Mouse (Mus musculus) small intestine, adult 2 months (tissue): ENCODE measurements around the gene Cacng8. TPM values are rescaled to one million over a fixed set of nuclear protein-coding genes. Genes with fewer than 3 reads are reported as not detected.
"Not testable (repeated sequence)": the region's sequence is repeated elsewhere in the genome, so short reads cannot be mapped to it uniquely, and the experiment has no call there.

ENCODE experiments used
- H3K27ac ChIP-seq: fragments of 200-500 bp; 2 replicates; pipeline ENCODE4 v1.5.1; 2012; ENCODE audit warnings: low read depth, low read length, control low read depth, inconsistent platforms; ENCODE audit not compliant: insufficient read depth
- H3K27me3 ChIP-seq: fragments of 200-500 bp; 2 replicates; pipeline ENCODE4 v1.6.1; 2012; ENCODE audit warnings: mild to moderate bottlenecking, moderate library complexity, low read length, inconsistent platforms; ENCODE audit not compliant: control insufficient read depth, insufficient read depth
- H3K36me3 ChIP-seq: fragments of 200-500 bp; 2 replicates; pipeline ENCODE4 v1.6.1; 2012; ENCODE audit warnings: mild to moderate bottlenecking, low read length, control low read depth, inconsistent platforms; ENCODE audit not compliant: control insufficient read depth, insufficient read depth
- H3K4me1 ChIP-seq: fragments of 200-500 bp; 2 replicates; pipeline ENCODE4 v1.6.1; 2012; ENCODE audit warnings: low read length, inconsistent platforms, mixed read lengths; ENCODE audit not compliant: control insufficient read depth, insufficient read depth, insufficient read length
- H3K4me3 ChIP-seq: fragments of 200-500 bp; 2 replicates; pipeline ENCODE4 v1.5.1; 2012; ENCODE audit warnings: low read depth, mild to moderate bottlenecking, control low read depth, inconsistent platforms, low read length, moderate library complexity
- CTCF ChIP-seq: fragments of 200-500 bp; IDR thresholded peaks from 2 replicates; pipeline ENCODE4 v1.5.1; 2012; ENCODE audit warnings: low read depth, mild to moderate bottlenecking, control low read depth, inconsistent platforms, low read length, moderate library complexity, mixed read lengths; ENCODE audit not compliant: insufficient replicate concordance, insufficient read length; ENCODE audit errors: extremely low read depth
- POLR2A ChIP-seq: fragments of 200-500 bp; IDR thresholded peaks from 2 replicates; pipeline ENCODE4 v1.6.1; 2012; ENCODE audit warnings: low read depth, mild to moderate bottlenecking, control low read depth, inconsistent platforms, low read length, moderate library complexity
- WGBS: fragments of 180-500 bp; shearing (Covaris S2); methylation state at CpG from one replicate; pipeline ENCODE4 v1.1.7; 2018; 5-methylcytosine and 5-hydroxymethylcytosine counted together
- polyA plus RNA-seq: library from polyadenylated mRNA; depleted of rRNA; stranded (reverse); fragments of >200 nt; gene quantifications from 2 replicates; pipeline ENCODE4 v1.2.3, GENCODE M21; 2012

Cacng8 gene
- polyA plus RNA-seq, 1 experiment = 0.77 TPM

DNA sequence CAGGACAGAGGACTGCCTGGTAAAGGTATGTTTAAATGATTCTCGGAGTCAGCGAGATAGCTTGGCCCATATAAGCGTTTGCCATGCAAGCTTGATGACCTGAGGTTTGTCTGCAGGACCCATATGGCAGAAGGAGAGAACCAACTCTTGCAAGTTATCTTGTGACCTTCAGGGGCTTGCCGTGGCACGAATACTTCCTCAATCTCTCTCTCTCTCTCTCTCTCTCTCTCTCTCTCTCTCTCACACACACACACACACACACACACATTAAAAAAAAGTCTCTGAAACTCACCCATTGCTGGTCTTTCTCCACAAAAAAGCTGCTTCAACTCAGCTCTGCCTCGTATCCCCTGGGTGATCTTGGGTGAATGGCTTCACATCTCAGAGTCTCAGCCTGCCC, 1.6 kb upstream of the Cacng8 start:
- no peak overlapping the region for H3K4me3 ChIP-seq
- TF ChIP-seq CTCF (no peak), POLR2A (no peak)
- H3K27ac ChIP-seq = no peak overlapping the region
- no peaks in the 10 kb centered on the region for H3K4me1 ChIP-seq
- H3K36me3 ChIP-seq = no peaks in the 10 kb centered on the region
- WGBS = 44% methylated on average over 6 of the region's 6 CpGs
- H3K27me3 ChIP-seq = peaks cover 5% of the 10 kb centered on the region; the same call in 1 of the 2 replicates

DNA sequence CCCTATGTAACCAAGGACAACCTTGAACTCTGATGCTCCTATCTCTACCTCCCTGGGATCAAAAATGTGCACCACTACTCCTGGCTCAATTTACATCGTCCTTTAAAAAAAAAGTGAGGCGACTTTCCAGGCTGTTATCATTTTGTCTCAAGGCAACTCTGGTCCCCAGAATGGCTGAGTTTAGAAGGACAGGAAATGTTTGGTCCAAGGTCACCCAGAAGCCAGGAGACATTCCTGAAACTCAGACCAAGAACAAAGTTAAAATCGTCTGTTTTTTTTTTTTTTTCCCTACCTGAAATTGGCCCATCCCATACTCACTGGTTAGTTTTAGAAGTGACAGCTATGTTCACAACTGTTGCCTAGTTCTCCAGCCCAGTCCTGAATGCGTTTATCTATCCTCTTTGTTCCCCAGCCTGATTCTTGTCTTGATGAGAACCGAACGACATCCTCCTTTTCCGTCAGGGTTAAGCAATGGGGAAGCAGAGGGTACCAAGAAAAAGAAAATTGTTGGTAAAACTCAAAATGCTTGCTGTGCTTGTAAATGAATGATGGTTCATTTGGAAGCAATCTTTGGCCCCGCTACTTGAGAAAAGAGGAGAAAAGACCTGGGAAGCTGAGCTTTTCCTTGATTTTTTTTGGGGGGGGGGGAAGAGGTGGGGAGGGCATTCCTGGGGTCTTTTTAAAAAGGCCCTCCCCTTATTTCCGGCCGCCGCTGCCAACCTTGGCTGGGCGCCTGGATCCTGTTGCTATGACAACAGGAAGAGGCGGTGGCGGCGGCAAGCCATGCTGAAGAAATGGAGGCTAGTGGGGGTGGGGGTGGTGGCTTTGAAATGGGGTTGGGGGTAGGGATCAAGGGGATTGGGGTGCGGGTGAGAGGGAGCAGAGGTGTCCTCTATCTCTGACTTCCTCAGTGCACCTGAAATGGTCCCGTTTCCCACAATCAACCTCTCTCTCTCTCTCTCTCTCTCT, 755 bp upstream of the Cacng8 start:
- no peak overlapping the region for H3K27ac ChIP-seq
- peaks cover 5% of the 10 kb centered on the region; the same call in 1 of the 2 replicates for H3K27me3 ChIP-seq
- 4% methylated on average over 15 of the region's 17 CpGs for WGBS
- no peaks in the 10 kb centered on the region for H3K36me3 ChIP-seq
- no peak overlapping the region for H3K4me3 ChIP-seq
- H3K4me1 ChIP-seq = no peaks in the 10 kb centered on the region
- TF ChIP-seq POLR2A = no peak
- no peak for TF ChIP-seq CTCF

DNA sequence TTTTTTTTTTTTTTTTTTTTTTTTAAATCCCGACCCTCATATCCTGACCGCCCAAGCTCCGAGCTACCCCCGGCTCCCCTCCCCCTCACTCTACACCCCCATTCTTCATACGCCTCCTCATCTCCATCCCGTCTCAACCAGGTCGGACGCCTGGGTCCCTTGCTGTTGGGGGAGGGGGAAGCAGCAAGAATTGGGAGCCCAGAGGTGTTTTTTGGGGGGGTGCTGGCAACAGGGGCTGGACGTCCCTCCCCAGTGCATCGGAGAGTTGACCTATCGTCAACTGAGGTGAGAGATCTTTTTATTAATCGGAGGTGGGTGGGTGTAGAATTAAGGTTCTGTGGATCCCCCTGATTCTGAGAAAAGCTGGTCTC, 583 bp downstream of the Cacng8 start:
- H3K4me3 ChIP-seq = no peak overlapping the region
- peaks cover 5% of the 10 kb centered on the region; the same call in 1 of the 2 replicates for H3K27me3 ChIP-seq
- no peak for TF ChIP-seq POLR2A
- TF ChIP-seq CTCF = no peak
- H3K27ac ChIP-seq = no peak overlapping the region
- H3K4me1 ChIP-seq = no peaks in the 10 kb centered on the region
- no peaks in the 10 kb centered on the region for H3K36me3 ChIP-seq
- WGBS = 13% methylated on average over 12 of the region's 12 CpGs

DNA sequence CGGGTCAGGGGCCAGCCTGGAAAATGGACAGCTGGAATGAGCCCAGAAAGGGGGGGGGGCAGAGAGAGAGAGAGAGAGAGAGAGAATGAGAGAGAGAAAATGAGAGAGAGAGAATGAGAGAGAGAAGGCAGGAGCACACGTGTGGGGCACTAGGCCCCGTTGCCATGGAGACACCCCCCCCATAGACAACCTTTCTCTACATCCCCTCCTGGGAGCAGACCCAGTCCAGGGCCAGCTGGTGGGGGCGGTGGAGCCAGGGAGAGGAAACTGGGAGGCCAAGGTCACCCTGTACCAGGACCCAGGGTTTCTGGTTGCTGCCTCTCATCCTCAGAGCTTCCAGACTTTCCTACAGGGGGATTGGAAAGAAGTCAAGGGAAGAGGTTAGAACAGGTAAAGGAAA, 1.3 kb downstream of the Cacng8 start:
- 41% methylated on average over 4 of the region's 4 CpGs for WGBS
- TF ChIP-seq POLR2A = no peak
- TF ChIP-seq CTCF = no peak
- H3K27me3 ChIP-seq = peaks cover 5% of the 10 kb centered on the region; the same call in 1 of the 2 replicates
- no peaks in the 10 kb centered on the region for H3K36me3 ChIP-seq
- no peak overlapping the region for H3K4me3 ChIP-seq
- no peak overlapping the region for H3K27ac ChIP-seq
- no peaks in the 10 kb centered on the region for H3K4me1 ChIP-seq

DNA sequence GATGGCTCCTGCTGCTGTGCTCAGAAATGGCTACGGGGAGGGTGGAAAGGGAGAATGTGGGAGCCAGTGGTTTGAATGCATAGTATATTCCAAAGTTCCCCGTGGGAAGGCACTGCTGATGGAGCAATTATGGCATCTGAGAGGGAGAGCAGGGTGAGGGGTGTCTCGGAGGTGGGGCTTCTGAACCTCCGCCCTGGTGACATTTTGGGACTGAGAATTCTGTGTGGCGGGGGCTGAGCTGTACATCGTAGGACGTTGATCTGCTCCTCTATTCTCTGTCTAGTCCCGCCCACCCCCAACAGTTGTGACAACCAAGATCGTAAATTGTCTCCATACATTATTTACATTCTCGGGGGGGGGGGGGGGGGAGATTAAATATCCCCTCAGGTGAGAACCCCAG, 6.9 kb downstream of the Cacng8 start:
- no peaks in the 10 kb centered on the region for H3K4me1 ChIP-seq
- TF ChIP-seq POLR2A = no peak
- TF ChIP-seq CTCF = no peak
- H3K27ac ChIP-seq = no peak overlapping the region
- 63% methylated on average over 10 of the region's 10 CpGs for WGBS
- H3K4me3 ChIP-seq = no peak overlapping the region
- no peaks in the 10 kb centered on the region for H3K36me3 ChIP-seq
- H3K27me3 ChIP-seq = no peaks in the 10 kb centered on the region

DNA sequence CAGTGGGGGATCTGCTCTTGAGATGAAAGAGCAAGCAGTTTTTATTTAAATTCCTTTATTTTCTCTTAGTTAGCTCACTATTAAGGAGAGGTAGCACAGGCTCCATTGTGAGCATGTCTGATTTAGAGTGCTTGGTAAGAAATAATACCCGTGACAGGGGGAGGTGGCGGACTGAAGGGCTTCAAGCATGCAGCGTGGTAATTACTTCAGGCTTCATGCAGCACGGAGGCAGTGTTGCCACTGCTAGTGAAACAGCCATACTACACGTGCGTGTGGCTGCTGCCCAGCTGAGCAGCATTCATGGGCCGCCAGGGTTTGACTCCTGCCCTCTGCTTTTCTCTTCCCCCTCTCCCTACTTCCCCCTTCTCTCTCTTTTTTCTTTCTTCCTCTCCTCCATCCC, 7.3 kb downstream of the Cacng8 start:
- H3K4me3 ChIP-seq = no peak overlapping the region
- no peak overlapping the region for H3K27ac ChIP-seq
- no peaks in the 10 kb centered on the region for H3K27me3 ChIP-seq
- no peak for TF ChIP-seq POLR2A
- no peak for TF ChIP-seq CTCF
- 56% methylated on average over 7 of the region's 7 CpGs for WGBS
- H3K36me3 ChIP-seq = no peaks in the 10 kb centered on the region
- no peaks in the 10 kb centered on the region for H3K4me1 ChIP-seq

DNA sequence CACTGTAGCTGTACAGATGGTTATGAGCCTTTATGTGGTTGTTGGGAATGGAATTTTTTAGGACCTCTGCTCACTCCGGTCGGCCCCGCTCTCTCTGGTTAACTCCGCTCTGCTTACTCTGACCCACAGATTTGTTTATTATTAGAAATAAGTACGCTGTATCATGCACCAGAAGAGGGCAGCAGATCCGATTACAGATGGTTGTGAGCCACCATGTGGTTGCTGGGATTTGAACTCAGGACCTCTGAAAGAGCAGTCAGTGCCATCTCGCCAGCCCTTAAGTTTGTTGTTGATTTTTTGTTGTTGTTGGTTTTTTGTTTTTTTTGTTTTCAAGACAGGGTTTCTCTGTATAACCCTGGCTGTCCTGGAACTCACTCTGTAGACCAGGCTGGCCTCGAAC, 7.9 kb downstream of the Cacng8 start:
- H3K4me1 ChIP-seq, H3K27ac ChIP-seq, H3K4me3 ChIP-seq, H3K27me3 ChIP-seq, H3K36me3 ChIP-seq: not testable (repeated sequence)
- WGBS = 85% methylated on average over 8 of the region's 8 CpGs
